Mouse (Mus musculus): ENCODE data around the gene Chrm4.

The Chrm4 gene

GRCm38 (mm10) chr2:91926949-91927348, at the start of gene Chrm4:
Chrm4 (plus strand) TSS chr2:91927249.
- DNase-seq = no peak

- DNase-seq = no peak
Observed at GRCm38 (mm10) chr2:91878387-91879180, 48.5 kb upstream of the Chrm4 start.

GRCm38 (mm10) chr2:91883961-91884360, 43.1 kb upstream of the Chrm4 start:
- DNase-seq = no peak

GRCm38 (mm10) chr2:91884616-91885015, 42.4 kb upstream of the Chrm4 start:
- no peak for DNase-seq

GRCm38 (mm10) chr2:91894716-91895115, 32.3 kb upstream of the Chrm4 start:
- DNase-seq = no peak

GRCm38 (mm10) chr2:91895401-91895800, 31.6 kb upstream of the Chrm4 start:
- DNase-seq = no peak

GRCm38 (mm10) chr2:91897968-91898367, 29.1 kb upstream of the Chrm4 start:
- no peak for DNase-seq

- no peak for DNase-seq
Observed at GRCm38 (mm10) chr2:91899141-91899540, 27.9 kb upstream of the Chrm4 start.

- DNase-seq = no peak
Observed at GRCm38 (mm10) chr2:91900431-91900830, 26.6 kb upstream of the Chrm4 start.

GRCm38 (mm10) chr2:91902336-91902735, 24.7 kb upstream of the Chrm4 start:
- DNase-seq = no peak

- DNase-seq = no peak
Observed at GRCm38 (mm10) chr2:91903171-91903925, 23.7 kb upstream of the Chrm4 start.

- DNase-seq = no peak
Observed at GRCm38 (mm10) chr2:91904618-91905307, 22.3 kb upstream of the Chrm4 start.

GRCm38 (mm10) chr2:91906141-91906540, 20.9 kb upstream of the Chrm4 start:
- no peak for DNase-seq

- DNase-seq = no peak
Observed at GRCm38 (mm10) chr2:91912616-91913015, 14.4 kb upstream of the Chrm4 start.

- no peak for DNase-seq
Observed at GRCm38 (mm10) chr2:91913328-91914110, 13.5 kb upstream of the Chrm4 start.

- DNase-seq = no peak
Observed at GRCm38 (mm10) chr2:91916346-91916977, 10.6 kb upstream of the Chrm4 start.

- no peak for DNase-seq
Observed at GRCm38 (mm10) chr2:91917096-91917495, 10.0 kb upstream of the Chrm4 start.

GRCm38 (mm10) chr2:91920130-91920529, 6.9 kb upstream of the Chrm4 start:
- no peak for DNase-seq

GRCm38 (mm10) chr2:91921181-91921789, 5.8 kb upstream of the Chrm4 start:
- peak; percentile 63 for DNase-seq

GRCm38 (mm10) chr2:91921790-91922570, 5.1 kb upstream of the Chrm4 start:
- peak; percentile 79 for DNase-seq

Data from thymus, postnatal 14 days (tissue).